Mouse (Mus musculus) lung, embryonic 16.5 days (tissue): ENCODE data around the gene Sema5a. TPM values are rescaled to one million over a fixed set of nuclear protein-coding genes. Genes with fewer than 3 reads are reported as not detected.
A peak's percentile ranks its signal among the peaks of the same experiment; 100 is the strongest.

Source experiments
- ATAC-seq: fragments of 200-750 bp; cut with Nextera tagmentation; 2 replicates; pipeline ENCODE4 v1.8.0; 2017; ENCODE audit warnings: low read depth, mild to moderate bottlenecking, moderate library complexity
- H3K27ac ChIP-seq: fragments of 300-500 bp; sonication (generic); 2 replicates; pipeline ENCODE4 v1.5.1; 2014; ENCODE audit warnings: mild to moderate bottlenecking, control low read depth, low read length
- H3K27me3 ChIP-seq: fragments of 300-500 bp; sonication (generic); 2 replicates; pipeline ENCODE4 v1.6.1; 2014; ENCODE audit warnings: low read depth, low read length, mixed read lengths; ENCODE audit not compliant: control insufficient read depth, insufficient read depth
- H3K36me3 ChIP-seq: fragments of 300-500 bp; sonication (generic); 2 replicates; pipeline ENCODE4 v1.6.1; 2014; ENCODE audit warnings: low read length; ENCODE audit not compliant: control insufficient read depth, insufficient read depth
- H3K4me1 ChIP-seq: fragments of 300-500 bp; sonication (generic); replicated peaks from 2 replicates; pipeline ENCODE4 v1.6.1; 2014; ENCODE audit warnings: low read length, mixed read lengths; ENCODE audit not compliant: control insufficient read depth, insufficient read depth
- H3K4me2 ChIP-seq: fragments of 300-500 bp; sonication (generic); 2 replicates; pipeline ENCODE4 v1.6.1; 2014; ENCODE audit warnings: low read depth, low read length, control low read depth
- H3K4me3 ChIP-seq: fragments of 300-500 bp; sonication (generic); 2 replicates; pipeline ENCODE4 v1.5.1; 2014; ENCODE audit warnings: mild to moderate bottlenecking, low read length, control low read depth
- H3K9ac ChIP-seq: fragments of 300-500 bp; sonication (generic); 2 replicates; pipeline ENCODE4 v1.6.1; 2014; ENCODE audit warnings: low read length, control low read depth
- H3K9me3 ChIP-seq: fragments of 300-500 bp; sonication (generic); 2 replicates; pipeline ENCODE4 v1.6.1; 2016; ENCODE audit warnings: low read length; ENCODE audit not compliant: control insufficient read depth
- WGBS: fragments of 180-500 bp; shearing (Covaris S2); extraction: QIAGEN DNeasy Blood & Tissue Kit; methylation state at CpG from one replicate; pipeline ENCODE4 v1.1.7; 2014; 5-methylcytosine and 5-hydroxymethylcytosine counted together
- polyA plus RNA-seq: library from polyadenylated mRNA; unstranded; fragments of >200 nt; fragmentation: Nextera tagmentation; extraction: Ambion mirVana; gene quantifications from 2 replicates; pipeline ENCODE4 v1.2.1, GENCODE M21; 2015

The Sema5a gene
- polyA plus RNA-seq, 1 experiment from 2014 or later, result 14.0 TPM

DNA sequence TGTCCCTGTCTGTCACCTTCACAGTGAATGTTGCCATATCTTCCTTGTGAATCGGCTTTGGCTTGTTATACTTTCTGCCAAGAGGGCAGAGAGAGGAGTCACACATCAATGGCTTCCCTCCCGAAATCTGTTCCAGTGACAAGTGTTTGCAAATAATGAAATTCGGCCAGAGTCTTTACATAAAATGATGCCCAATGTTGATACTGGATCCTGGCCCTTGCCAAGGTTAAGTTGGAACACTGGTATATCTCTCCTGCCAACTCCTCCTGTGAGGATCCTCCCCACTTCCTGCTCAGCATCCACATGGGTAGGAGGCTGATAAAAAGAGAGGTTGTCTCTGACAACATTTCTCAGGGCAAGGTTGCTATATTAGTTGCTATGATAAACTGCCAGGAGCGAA lies 252.3 kb downstream of the Sema5a start:
- H3K4me3 ChIP-seq, result no peak overlapping the region
- WGBS, result 57% methylated on average over 4 of the region's 4 CpGs
- no peaks in the 10 kb centered on the region for H3K36me3 ChIP-seq
- no peak overlapping the region for H3K9ac ChIP-seq
- no peak overlapping the region for H3K27ac ChIP-seq
- ATAC-seq, result no peak
- peaks cover 8% of the 10 kb centered on the region; the same call in 1 of the 2 replicates for H3K4me1 ChIP-seq
- no peaks in the 10 kb centered on the region for H3K27me3 ChIP-seq
- no peak overlapping the region for H3K4me2 ChIP-seq
- H3K9me3 ChIP-seq, result no peaks in the 10 kb centered on the region

DNA sequence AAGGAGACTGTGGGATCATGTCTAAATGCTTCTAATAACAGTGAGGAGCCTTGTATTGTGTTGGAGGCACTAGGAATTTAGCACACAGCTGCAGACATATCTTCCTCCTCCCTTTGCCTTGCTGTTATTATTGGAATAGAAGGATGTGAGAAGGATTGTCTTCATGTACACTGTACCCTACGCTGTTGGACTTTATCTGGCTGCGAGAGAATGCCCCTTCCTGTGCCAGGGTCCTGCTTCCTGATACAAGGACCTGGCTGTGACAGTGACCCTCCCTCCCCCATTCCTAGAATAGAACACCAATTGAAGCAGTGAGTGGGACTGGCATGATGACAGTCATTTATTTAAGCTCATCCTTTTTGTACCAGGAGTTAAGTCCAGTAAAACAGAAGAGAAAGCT lies 261.3 kb downstream of the Sema5a start:
- ATAC-seq, result no peak
- Histone ChIP-seq H3K4me3 (no peak overlapping the region), H3K4me1 (no peaks in the 10 kb centered on the region), H3K4me2 (no peak overlapping the region), H3K9ac (no peak overlapping the region), H3K9me3 (no peaks in the 10 kb centered on the region), H3K36me3 (no peaks in the 10 kb centered on the region), H3K27ac (no peak overlapping the region), H3K27me3 (no peaks in the 10 kb centered on the region)
- 68% methylated on average over 2 of the region's 2 CpGs for WGBS

DNA sequence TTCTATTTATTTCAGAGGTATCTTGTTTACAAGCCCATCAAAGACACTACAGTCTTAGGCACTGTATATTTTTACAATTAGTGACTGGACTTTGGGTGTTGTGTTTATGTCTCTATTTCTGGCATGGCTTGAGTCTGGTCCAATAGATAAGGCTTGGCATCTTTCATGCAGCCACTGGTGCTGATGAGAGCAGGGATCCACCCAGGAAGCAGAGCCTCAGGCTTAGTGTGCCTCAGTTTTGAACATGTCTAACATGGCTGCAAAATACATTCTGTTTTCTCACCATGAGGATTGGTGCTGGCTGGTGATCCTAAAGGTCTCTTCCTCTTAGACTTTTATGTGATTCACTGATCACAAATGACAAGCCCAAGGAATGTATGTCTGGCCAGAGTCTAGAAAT lies 263.7 kb downstream of the Sema5a start:
- Histone ChIP-seq H3K9ac (no peak overlapping the region), H3K27me3 (no peaks in the 10 kb centered on the region), H3K4me2 (no peak overlapping the region), H3K9me3 (no peaks in the 10 kb centered on the region), H3K36me3 (no peaks in the 10 kb centered on the region), H3K4me3 (no peak overlapping the region), H3K4me1 (no peaks in the 10 kb centered on the region), H3K27ac (no peak overlapping the region)
- ATAC-seq, result no peak

DNA sequence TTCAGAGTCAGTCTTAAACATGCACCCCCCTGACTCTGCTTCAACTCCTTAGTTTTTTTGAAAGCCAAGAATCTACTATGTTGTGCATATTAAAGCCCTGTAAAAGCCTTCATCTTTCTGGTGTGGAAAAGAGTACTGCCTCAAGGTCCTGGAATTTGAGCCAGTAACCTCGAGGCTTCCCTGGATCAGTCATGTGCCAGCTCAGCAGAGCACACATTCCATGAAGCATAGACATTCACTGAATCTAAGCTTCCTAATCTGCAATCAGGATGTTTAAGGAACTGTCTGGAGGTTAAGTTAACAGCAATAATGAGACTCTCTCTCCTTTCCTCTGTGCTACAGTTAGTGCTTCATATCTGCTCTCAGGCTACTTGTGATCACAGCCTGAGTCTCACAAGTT lies 270.3 kb downstream of the Sema5a start:
- ATAC-seq, result no peak
- no peak overlapping the region for H3K4me3 ChIP-seq
- WGBS, result 13% methylated on average over 1 of the region's 1 CpGs
- H3K27me3 ChIP-seq, result no peaks in the 10 kb centered on the region
- H3K36me3 ChIP-seq, result no peaks in the 10 kb centered on the region
- no peaks in the 10 kb centered on the region for H3K9me3 ChIP-seq
- H3K9ac ChIP-seq, result no peak overlapping the region
- H3K4me2 ChIP-seq, result no peak overlapping the region
- no peaks in the 10 kb centered on the region for H3K4me1 ChIP-seq
- H3K27ac ChIP-seq, result no peak overlapping the region

DNA sequence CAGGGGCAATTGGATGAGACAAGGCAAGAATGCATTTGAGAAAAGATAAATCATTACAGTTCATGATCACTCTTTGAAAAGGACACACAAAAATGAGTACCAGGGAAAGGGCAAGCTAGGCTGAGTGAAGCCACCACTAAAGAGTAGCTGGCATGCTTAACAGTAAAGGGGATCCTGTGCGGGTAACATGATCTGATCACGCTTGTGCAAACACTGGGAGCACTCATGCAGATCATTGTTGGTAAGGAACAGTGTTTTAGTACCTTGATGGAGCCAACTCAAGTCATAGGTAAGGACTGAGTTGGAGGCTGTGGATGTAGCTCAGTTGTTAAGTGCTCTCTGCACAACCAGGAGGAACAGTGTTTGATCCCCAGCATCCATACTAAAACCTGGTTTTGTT lies 273.3 kb downstream of the Sema5a start:
- ATAC-seq, result no peak
- H3K27me3 ChIP-seq, result no peaks in the 10 kb centered on the region
- no peak overlapping the region for H3K4me3 ChIP-seq
- no peak overlapping the region for H3K4me2 ChIP-seq
- no peaks in the 10 kb centered on the region for H3K9me3 ChIP-seq
- H3K4me1 ChIP-seq, result no peaks in the 10 kb centered on the region
- WGBS, result 46% methylated on average over 2 of the region's 2 CpGs
- no peak overlapping the region for H3K9ac ChIP-seq
- no peak overlapping the region for H3K27ac ChIP-seq
- H3K36me3 ChIP-seq, result no peaks in the 10 kb centered on the region

DNA sequence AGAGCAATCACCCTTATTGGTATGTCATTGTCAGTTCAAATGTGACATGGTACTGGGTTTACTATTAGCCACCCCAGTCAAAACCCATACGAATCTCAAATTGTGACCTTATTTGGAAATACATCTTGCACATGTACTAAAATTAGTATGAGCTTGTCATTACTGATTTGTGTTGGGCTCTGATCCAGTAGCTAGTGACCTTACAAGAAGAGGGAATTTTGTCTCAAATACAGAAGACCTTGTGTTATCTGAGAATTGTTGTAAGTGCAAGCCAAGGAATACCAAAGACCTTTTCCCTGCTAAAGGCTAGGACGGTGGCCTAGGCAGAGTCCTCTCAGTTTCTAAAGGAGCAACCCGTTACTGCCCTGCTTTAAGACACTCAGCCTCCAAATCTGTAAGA lies 287.9 kb downstream of the Sema5a start:
- no peaks in the 10 kb centered on the region for H3K27me3 ChIP-seq
- 39% methylated on average over 3 of the region's 3 CpGs for WGBS
- no peak overlapping the region for H3K4me3 ChIP-seq
- peaks cover 4% of the 10 kb centered on the region; the same call in 1 of the 2 replicates for H3K4me1 ChIP-seq
- no peak overlapping the region for H3K27ac ChIP-seq
- H3K36me3 ChIP-seq, result no peaks in the 10 kb centered on the region
- no peak overlapping the region for H3K9ac ChIP-seq
- no peak for ATAC-seq
- H3K9me3 ChIP-seq, result no peaks in the 10 kb centered on the region
- no peak overlapping the region for H3K4me2 ChIP-seq

DNA sequence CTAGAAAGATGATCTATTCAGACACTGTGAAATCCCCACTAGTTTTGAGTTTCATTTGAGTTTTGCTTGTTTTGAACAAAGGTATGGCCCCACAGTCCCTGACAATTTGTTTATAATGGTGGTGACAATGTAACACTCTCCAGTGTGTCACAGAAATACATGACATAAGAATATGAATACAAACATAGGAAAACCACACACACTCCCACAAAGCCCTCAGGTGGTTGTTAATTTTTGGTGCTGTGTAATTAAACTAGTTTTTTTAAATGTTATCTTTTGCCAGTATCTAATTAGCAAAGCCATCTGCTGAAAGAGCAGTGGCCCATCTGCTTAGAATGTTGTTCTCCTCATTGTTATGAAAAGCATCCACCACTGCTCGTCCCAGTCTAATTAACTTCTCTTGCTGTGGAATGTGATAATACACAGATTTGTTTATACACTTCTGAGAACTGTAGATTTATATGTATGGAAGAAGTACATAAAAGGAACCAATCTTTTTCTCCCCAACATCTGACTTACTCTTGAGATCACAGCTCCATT lies 289.0 kb downstream of the Sema5a start:
- Histone ChIP-seq H3K9me3 (no peaks in the 10 kb centered on the region), H3K4me2 (no peak overlapping the region), H3K27me3 (no peaks in the 10 kb centered on the region), H3K27ac (no peak overlapping the region), H3K4me1 (peaks cover 4% of the 10 kb centered on the region; the same call in 1 of the 2 replicates), H3K4me3 (no peak overlapping the region), H3K9ac (no peak overlapping the region), H3K36me3 (no peaks in the 10 kb centered on the region)
- ATAC-seq, result no peak
- WGBS, result 38% methylated on average over 1 of the region's 1 CpGs

DNA sequence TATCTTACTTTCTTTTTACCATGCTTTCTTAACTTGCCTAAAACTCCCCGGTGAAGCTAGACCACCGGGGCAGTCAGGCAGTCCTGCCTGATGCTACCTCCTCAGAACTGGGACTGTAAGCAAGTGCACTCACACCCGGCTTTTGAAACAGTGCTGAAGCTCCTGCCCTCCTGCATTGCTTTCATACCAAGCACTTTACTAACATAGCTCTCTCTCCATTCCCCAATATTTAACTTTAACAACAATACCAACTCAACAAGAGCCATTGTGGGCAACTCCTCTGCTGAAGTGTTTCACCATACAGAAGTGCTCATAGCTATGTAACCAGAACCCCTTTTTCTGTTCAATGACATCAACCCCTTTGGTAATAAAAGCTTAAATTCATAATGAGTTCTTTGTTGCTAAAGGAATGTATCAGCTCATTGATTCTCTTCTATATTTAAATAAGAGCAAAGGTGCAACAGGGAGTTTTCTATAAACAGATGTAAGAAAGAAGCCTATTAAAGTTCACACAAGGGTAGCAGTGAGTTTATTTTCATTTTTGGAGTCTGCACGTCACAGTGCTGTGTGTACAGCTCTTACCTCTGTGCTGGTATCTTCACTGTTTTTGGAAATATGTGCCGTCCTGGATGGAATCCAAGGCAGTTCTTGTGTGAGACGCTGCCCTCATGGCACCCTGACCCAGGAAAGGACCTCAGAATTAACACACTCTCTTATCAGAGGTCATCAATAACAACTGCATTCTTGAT lies 292.3 kb downstream of the Sema5a start:
- peaks cover 4% of the 10 kb centered on the region; the same call in 1 of the 2 replicates for H3K4me1 ChIP-seq
- H3K4me3 ChIP-seq, result no peak overlapping the region
- no peak overlapping the region for H3K9ac ChIP-seq
- H3K4me2 ChIP-seq, result no peak overlapping the region
- 33% methylated on average over 6 of the region's 6 CpGs for WGBS
- no peaks in the 10 kb centered on the region for H3K27me3 ChIP-seq
- no peaks in the 10 kb centered on the region for H3K9me3 ChIP-seq
- H3K27ac ChIP-seq, result peak overlapping the region; percentile 54
- H3K36me3 ChIP-seq, result no peaks in the 10 kb centered on the region
- ATAC-seq, result peak; percentile 85

DNA sequence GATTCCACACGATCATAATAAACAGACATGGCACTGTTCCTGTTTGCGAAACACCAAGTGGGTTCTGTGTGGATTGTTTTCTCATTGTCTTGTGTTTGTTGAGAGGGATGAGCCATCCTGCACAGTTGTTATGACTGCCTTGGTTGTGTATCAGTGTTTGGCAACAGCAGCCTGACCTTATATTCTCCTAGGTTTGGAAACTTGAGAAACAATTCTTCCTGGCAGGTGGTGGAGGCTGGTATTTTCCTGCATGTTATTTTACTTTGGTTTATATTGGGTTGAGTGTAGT lies 292.8 kb downstream of the Sema5a start:
- Histone ChIP-seq H3K4me3 (no peak overlapping the region), H3K9ac (no peak overlapping the region)
- WGBS, result 31% methylated on average over 2 of the region's 2 CpGs

More for the DNA sequence above, 292.8 kb downstream of the Sema5a start:
- Histone ChIP-seq H3K4me2 (no peak overlapping the region), H3K4me1 (peaks cover 4% of the 10 kb centered on the region; the same call in 1 of the 2 replicates), H3K27ac (peak overlapping the region; percentile 54; the same call in 1 of the 2 replicates), H3K36me3 (no peaks in the 10 kb centered on the region), H3K9me3 (no peaks in the 10 kb centered on the region), H3K27me3 (no peaks in the 10 kb centered on the region)
- no peak for ATAC-seq
